Mouse (Mus musculus): ENCODE measurements at regions not wholly inside any gene's neighbourhood (a gene's known extent, or its start where the extent isn't known, plus 50 kb on each side); places are given as distances from the start of the nearest gene placed in this dataset.

- TF ChIP-seq CTCF (IDR thresholded peaks at IDR 0.05; ENCODE audit: low read depth): no peak
Observed at GRCm38 (mm10) chr14:105841888-105842287, 54.7 kb downstream of the Spry2 start.

GRCm38 (mm10) chr14:105837533-105837932, 59.1 kb downstream of the Spry2 start:
- H3K4me1 ChIP-seq (replicated peaks; ENCODE audit: control insufficient read depth, insufficient read depth, low read length): no peaks in the 10 kb centered on the region
- no peaks in the 10 kb centered on the region for H3K9me3 ChIP-seq (ENCODE audit: control insufficient read depth)
- no peak for ATAC-seq
- H3K9ac ChIP-seq (ENCODE audit: low read depth, low read length): no peak overlapping the region
- no peak overlapping the region for H3K27ac ChIP-seq (ENCODE audit: low read depth, low read length)
- H3K36me3 ChIP-seq (ENCODE audit: control insufficient read depth, insufficient read depth): no peaks in the 10 kb centered on the region
- WGBS: 51% methylated on average over 3 of the region's 3 CpGs
- no peak overlapping the region for H3K4me2 ChIP-seq (replicated peaks; ENCODE audit: low read depth)
- H3K4me3 ChIP-seq (ENCODE audit: low read depth, low read length): no peak overlapping the region
- TF ChIP-seq CTCF (IDR thresholded peaks at IDR 0.05; ENCODE audit: low read depth): no peak
- H3K27me3 ChIP-seq (replicated peaks; ENCODE audit: control insufficient read depth, insufficient read depth, low read length): no peaks in the 10 kb centered on the region

More at GRCm38 (mm10) chr14:105841888-105842287, 54.7 kb downstream of the Spry2 start:
- Histone ChIP-seq H3K4me1 (replicated peaks; ENCODE audit: control insufficient read depth, insufficient read depth, low read length) (no peaks in the 10 kb centered on the region), H3K9me3 (ENCODE audit: control insufficient read depth) (no peaks in the 10 kb centered on the region), H3K27me3 (replicated peaks; ENCODE audit: control insufficient read depth, insufficient read depth, low read length) (no peaks in the 10 kb centered on the region), H3K9ac (ENCODE audit: low read depth, low read length) (no peak overlapping the region), H3K36me3 (ENCODE audit: control insufficient read depth, insufficient read depth) (no peaks in the 10 kb centered on the region), H3K4me2 (replicated peaks; ENCODE audit: low read depth) (no peak overlapping the region), H3K27ac (ENCODE audit: low read depth, low read length) (no peak overlapping the region), H3K4me3 (ENCODE audit: low read depth, low read length) (no peak overlapping the region)
- no peak for ATAC-seq

GRCm38 (mm10) chr14:105830701-105831100, 65.9 kb downstream of the Spry2 start:
- ATAC-seq: no peak
- no peak overlapping the region for H3K4me2 ChIP-seq (replicated peaks; ENCODE audit: low read depth)
- no peak overlapping the region for H3K27ac ChIP-seq (ENCODE audit: low read depth, low read length)
- H3K4me1 ChIP-seq (replicated peaks; ENCODE audit: control insufficient read depth, insufficient read depth, low read length): no peaks in the 10 kb centered on the region
- H3K9me3 ChIP-seq (ENCODE audit: control insufficient read depth): no peaks in the 10 kb centered on the region
- no peaks in the 10 kb centered on the region for H3K36me3 ChIP-seq (ENCODE audit: control insufficient read depth, insufficient read depth)
- TF ChIP-seq CTCF (IDR thresholded peaks at IDR 0.05; ENCODE audit: low read depth): no peak
- no peak overlapping the region for H3K9ac ChIP-seq (ENCODE audit: low read depth, low read length)
- WGBS: 84% methylated on average over 12 of the region's 12 CpGs
- no peaks in the 10 kb centered on the region for H3K27me3 ChIP-seq (replicated peaks; ENCODE audit: control insufficient read depth, insufficient read depth, low read length)
- no peak overlapping the region for H3K4me3 ChIP-seq (ENCODE audit: low read depth, low read length)

GRCm38 (mm10) chr14:105830301-105830700, 66.3 kb downstream of the Spry2 start:
- 59% methylated on average over 4 of the region's 4 CpGs for WGBS
- no peaks in the 10 kb centered on the region for H3K36me3 ChIP-seq (ENCODE audit: control insufficient read depth, insufficient read depth)
- no peaks in the 10 kb centered on the region for H3K9me3 ChIP-seq (ENCODE audit: control insufficient read depth)
- no peak overlapping the region for H3K9ac ChIP-seq (ENCODE audit: low read depth, low read length)
- TF ChIP-seq CTCF (IDR thresholded peaks at IDR 0.05; ENCODE audit: low read depth): no peak
- H3K4me3 ChIP-seq (ENCODE audit: low read depth, low read length): no peak overlapping the region
- H3K4me1 ChIP-seq (replicated peaks; ENCODE audit: control insufficient read depth, insufficient read depth, low read length): no peaks in the 10 kb centered on the region
- no peak overlapping the region for H3K27ac ChIP-seq (ENCODE audit: low read depth, low read length)
- ATAC-seq: no peak
- H3K27me3 ChIP-seq (replicated peaks; ENCODE audit: control insufficient read depth, insufficient read depth, low read length): no peaks in the 10 kb centered on the region
- H3K4me2 ChIP-seq (replicated peaks; ENCODE audit: low read depth): no peak overlapping the region

- Histone ChIP-seq H3K4me2 (replicated peaks; ENCODE audit: low read depth) (no peak overlapping the region), H3K27me3 (replicated peaks; ENCODE audit: control insufficient read depth, insufficient read depth, low read length) (no peaks in the 10 kb centered on the region), H3K9ac (ENCODE audit: low read depth, low read length) (no peak overlapping the region), H3K4me3 (ENCODE audit: low read depth, low read length) (no peak overlapping the region), H3K27ac (ENCODE audit: low read depth, low read length) (no peak overlapping the region), H3K36me3 (ENCODE audit: control insufficient read depth, insufficient read depth) (no peaks in the 10 kb centered on the region), H3K4me1 (replicated peaks; ENCODE audit: control insufficient read depth, insufficient read depth, low read length) (no peaks in the 10 kb centered on the region), H3K9me3 (ENCODE audit: control insufficient read depth) (no peaks in the 10 kb centered on the region)
- no peak for ATAC-seq
- TF ChIP-seq CTCF (IDR thresholded peaks at IDR 0.05; ENCODE audit: low read depth): no peak
- 44% methylated on average over 8 of the region's 8 CpGs for WGBS
Observed at GRCm38 (mm10) chr14:105823129-105823528, 73.5 kb downstream of the Spry2 start.

GRCm38 (mm10) chr14:105822653-105823052, 74.0 kb downstream of the Spry2 start:
- Histone ChIP-seq H3K4me3 (ENCODE audit: low read depth, low read length) (no peak overlapping the region), H3K9ac (ENCODE audit: low read depth, low read length) (no peak overlapping the region), H3K4me2 (replicated peaks; ENCODE audit: low read depth) (no peak overlapping the region), H3K27ac (ENCODE audit: low read depth, low read length) (no peak overlapping the region), H3K9me3 (ENCODE audit: control insufficient read depth) (no peaks in the 10 kb centered on the region), H3K4me1 (replicated peaks; ENCODE audit: control insufficient read depth, insufficient read depth, low read length) (no peaks in the 10 kb centered on the region), H3K27me3 (replicated peaks; ENCODE audit: control insufficient read depth, insufficient read depth, low read length) (no peaks in the 10 kb centered on the region), H3K36me3 (ENCODE audit: control insufficient read depth, insufficient read depth) (no peaks in the 10 kb centered on the region)
- TF ChIP-seq CTCF (IDR thresholded peaks at IDR 0.05; ENCODE audit: low read depth): no peak
- WGBS: 57% methylated on average over 9 of the region's 9 CpGs
- ATAC-seq: no peak

- no peak for ATAC-seq
- Histone ChIP-seq H3K27me3 (replicated peaks; ENCODE audit: control insufficient read depth, insufficient read depth, low read length) (no peaks in the 10 kb centered on the region), H3K9me3 (ENCODE audit: control insufficient read depth) (no peaks in the 10 kb centered on the region), H3K36me3 (ENCODE audit: control insufficient read depth, insufficient read depth) (no peaks in the 10 kb centered on the region), H3K4me2 (replicated peaks; ENCODE audit: low read depth) (no peak overlapping the region), H3K4me3 (ENCODE audit: low read depth, low read length) (no peak overlapping the region), H3K9ac (ENCODE audit: low read depth, low read length) (no peak overlapping the region), H3K27ac (ENCODE audit: low read depth, low read length) (no peak overlapping the region), H3K4me1 (replicated peaks; ENCODE audit: control insufficient read depth, insufficient read depth, low read length) (no peaks in the 10 kb centered on the region)
- 97% methylated on average over 2 of the region's 2 CpGs for WGBS
- TF ChIP-seq CTCF (IDR thresholded peaks at IDR 0.05; ENCODE audit: low read depth): peak; percentile 37; the same call in 1 of the 2 replicates
Observed at GRCm38 (mm10) chr14:105819534-105819933, 77.1 kb downstream of the Spry2 start.
